Mouse (Mus musculus) ES-E14 (cell line): Measurements from ENCODE around the gene 1700025G04Rik. TPM values are rescaled to one million over a fixed set of nuclear protein-coding genes. Genes with fewer than 3 reads are reported as not detected.
A peak's percentile ranks its signal among the peaks of the same experiment; 100 is the strongest.

ENCODE experiments used
- DNase-seq: peaks from one replicate; pipeline ENCODE4 v3.0.0-alpha.2; 2013; ENCODE audit warnings: low read depth, low spot score
- H3K27ac ChIP-seq: 2 replicates; pipeline ENCODE4 v1.5.1; 2012; ENCODE audit warnings: low read depth, mild to moderate bottlenecking, low read length, moderate library complexity, mixed read lengths; ENCODE audit not compliant: poor library complexity, insufficient read depth, severe bottlenecking
- H3K36me3 ChIP-seq: 2 replicates; pipeline ENCODE4 v1.6.1; 2012; ENCODE audit warnings: mild to moderate bottlenecking, low read length, moderate library complexity, mixed read lengths; ENCODE audit not compliant: control insufficient read depth, poor library complexity, insufficient read depth, severe bottlenecking
- H3K4me1 ChIP-seq, 2 experiments: fragments of 150-350 bp in 1 of 2; sonication (generic) in 1 of 2; 2 replicates each; pipeline ENCODE4 v1.6.1; 2012; ENCODE audit warnings: low read length in 2 of 2, mild to moderate bottlenecking in 1 of 2, mixed read lengths in 1 of 2; ENCODE audit not compliant: control insufficient read depth in 2 of 2, insufficient read depth in 2 of 2, poor library complexity in 1 of 2
- H3K4me3 ChIP-seq, 2 experiments: fragments of 150-350 bp in 1 of 2; sonication (generic) in 1 of 2; 2 replicates each; pipeline ENCODE4 v1.5.1; 2012; ENCODE audit warnings: low read length in 2 of 2, low read depth in 1 of 2, mild to moderate bottlenecking in 1 of 2, mixed read lengths in 1 of 2; ENCODE audit not compliant: insufficient read depth in 1 of 2, poor library complexity in 1 of 2, severe bottlenecking in 1 of 2
- H3K9ac ChIP-seq: 2 replicates; pipeline ENCODE4 v1.6.1; 2012; ENCODE audit warnings: low read depth, mild to moderate bottlenecking, low read length, mixed read lengths; ENCODE audit not compliant: poor library complexity, insufficient read depth, severe bottlenecking
- H3K9me3 ChIP-seq: fragments of 150-350 bp; sonication (generic); 2 replicates; pipeline ENCODE4 v1.6.1; 2012; ENCODE audit warnings: low read depth, mild to moderate bottlenecking, low read length; ENCODE audit not compliant: control insufficient read depth, insufficient read depth
- CHD2 ChIP-seq: IDR thresholded peaks from 2 replicates; pipeline ENCODE4 v1.6.1; 2014; ENCODE audit warnings: mild to moderate bottlenecking, low read depth, low read length, inconsistent platforms
- HCFC1 ChIP-seq: IDR thresholded peaks from 2 replicates; pipeline ENCODE4 v1.6.1; 2012; ENCODE audit warnings: low read length, inconsistent platforms, borderline replicate concordance; ENCODE audit not compliant: insufficient read depth
- MAFK ChIP-seq: IDR thresholded peaks from 2 replicates; pipeline ENCODE4 v1.6.1; 2014; ENCODE audit warnings: mild to moderate bottlenecking, low read depth, low read length, inconsistent platforms; ENCODE audit not compliant: insufficient read depth
- ZC3H11A ChIP-seq: IDR thresholded peaks from 2 replicates; pipeline ENCODE4 v1.6.1; 2012; ENCODE audit warnings: low read depth, mild to moderate bottlenecking, inconsistent platforms, low read length, borderline replicate concordance
- ZNF384 ChIP-seq: IDR thresholded peaks from 2 replicates; pipeline ENCODE4 v1.6.1; 2012; ENCODE audit warnings: low read depth, low read length, inconsistent platforms
- in situ Hi-C, 2 experiments: fragments of 600-800 bp; cut with MboI; formaldehyde crosslinking; loops; one replicate each; pipeline ENCODE4 v1.15.1; 2025; ENCODE audit warnings: low sequenced_read_pairs in 2 of 2, inconsistent platforms in 1 of 2; ENCODE audit not compliant: unreplicated experiment in 2 of 2
- total RNA-seq: library from RNA; depleted of rRNA; stranded (reverse); fragments of 300-350 nt; gene quantifications from 2 replicates; pipeline ENCODE4 v1.2.3, GENCODE M21; 2012

The 1700025G04Rik gene
- total RNA-seq, 1 experiment = 2.1 TPM

DNA sequence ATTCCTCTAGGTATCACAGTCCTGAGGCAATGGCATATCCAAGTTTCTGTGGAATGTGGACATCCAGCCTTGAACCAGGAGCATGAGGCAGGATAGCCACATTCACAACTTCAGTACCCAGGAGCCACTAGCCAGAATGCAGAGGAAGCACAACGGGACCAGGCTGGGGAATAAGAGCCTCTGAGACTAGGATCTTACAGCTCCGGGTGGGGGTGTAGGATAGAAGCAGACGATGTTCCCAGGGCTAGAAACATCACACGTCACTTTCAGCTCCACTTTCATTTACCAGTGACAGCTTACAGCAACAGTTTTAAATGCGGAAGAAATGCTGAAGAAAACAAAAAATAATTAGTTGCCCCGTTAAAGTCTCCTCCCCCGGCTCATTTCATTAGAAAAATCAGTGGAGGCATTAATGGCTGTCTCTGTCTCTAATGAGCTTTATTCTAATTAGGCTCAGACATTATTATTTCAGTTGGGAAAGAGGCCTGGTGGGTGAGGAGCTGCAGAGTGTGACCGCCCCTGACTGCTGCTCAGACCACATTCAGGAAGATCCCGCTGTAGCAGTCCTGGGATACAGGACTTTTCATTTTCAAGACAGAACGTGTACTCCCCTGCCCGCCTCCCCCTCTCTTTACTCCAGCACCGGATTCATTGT, 189.1 kb downstream of the 1700025G04Rik start:
- no peaks in the 10 kb centered on the region for H3K36me3 ChIP-seq
- no peak for TF ChIP-seq ZNF384
- no peak for TF ChIP-seq MAFK
- in situ Hi-C loops = no loop called here
- H3K4me1 ChIP-seq = no peaks in the 10 kb centered on the region
- H3K9me3 ChIP-seq = no peaks in the 10 kb centered on the region
- no peak for DNase-seq
- no peak overlapping the region for H3K4me3 ChIP-seq
- no peak overlapping the region for H3K27ac ChIP-seq
- H3K9ac ChIP-seq = peak overlapping the region; percentile 22; the same call in 1 of the 2 replicates

DNA sequence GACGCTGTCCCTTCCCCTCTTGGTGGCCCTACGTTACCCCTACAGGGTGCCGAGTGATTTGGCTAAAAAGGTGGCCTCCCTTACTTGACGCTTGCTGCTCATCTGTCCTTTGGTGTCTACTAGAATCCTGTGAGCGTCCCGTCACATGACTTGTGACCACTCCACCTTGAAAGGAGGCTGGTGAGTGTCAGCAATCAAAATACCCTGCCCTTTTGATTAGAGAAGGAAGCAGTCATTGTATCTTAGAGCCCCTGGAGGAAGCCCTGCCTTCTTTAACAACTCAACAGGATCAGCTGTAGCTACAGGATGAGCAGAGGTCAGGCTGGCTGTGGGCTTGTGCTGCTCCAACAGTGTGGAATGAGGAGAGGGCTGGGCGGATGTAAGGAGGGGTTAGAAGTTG, 190.0 kb downstream of the 1700025G04Rik start:
- no peak for TF ChIP-seq HCFC1
- no peak for TF ChIP-seq CHD2
- no peak for TF ChIP-seq ZC3H11A

DNA sequence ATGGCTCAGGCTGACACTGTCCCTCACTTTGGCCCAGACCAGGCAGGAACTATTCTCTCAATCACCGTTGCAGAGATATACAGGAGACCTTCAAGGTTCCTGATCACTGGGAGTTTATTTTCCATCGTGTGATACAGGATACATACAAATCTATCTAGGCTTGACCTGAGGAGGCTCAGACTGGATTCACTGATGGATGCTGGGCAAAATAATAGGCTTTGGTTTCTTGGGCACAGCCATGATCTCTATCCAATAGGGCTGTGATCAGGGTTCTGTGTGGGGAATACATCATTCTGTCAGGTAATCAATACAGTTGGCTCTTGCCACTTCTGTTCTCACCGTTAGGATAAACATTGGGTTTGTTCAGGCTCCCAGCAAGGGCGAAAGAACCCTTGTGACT, 194.5 kb downstream of the 1700025G04Rik start:
- no peak overlapping the region for H3K4me3 ChIP-seq
- H3K36me3 ChIP-seq = no peaks in the 10 kb centered on the region
- no peaks in the 10 kb centered on the region for H3K9me3 ChIP-seq
- no peak for DNase-seq
- TF ChIP-seq MAFK (no peak), HCFC1 (no peak), CHD2 (no peak), ZNF384 (no peak), ZC3H11A (no peak)
- no peak overlapping the region for H3K27ac ChIP-seq
- in situ Hi-C loops = no loop called here
- H3K4me1 ChIP-seq = no peaks in the 10 kb centered on the region
- no peak overlapping the region for H3K9ac ChIP-seq

More for the DNA sequence above, 190.0 kb downstream of the 1700025G04Rik start:
- H3K9ac ChIP-seq = no peak overlapping the region
- H3K9me3 ChIP-seq = no peaks in the 10 kb centered on the region
- DNase-seq = no peak
- H3K4me1 ChIP-seq = no peaks in the 10 kb centered on the region
- H3K27ac ChIP-seq = no peak overlapping the region
- in situ Hi-C loops = no loop called here
- H3K4me3 ChIP-seq = no peak overlapping the region
- no peaks in the 10 kb centered on the region for H3K36me3 ChIP-seq

DNA sequence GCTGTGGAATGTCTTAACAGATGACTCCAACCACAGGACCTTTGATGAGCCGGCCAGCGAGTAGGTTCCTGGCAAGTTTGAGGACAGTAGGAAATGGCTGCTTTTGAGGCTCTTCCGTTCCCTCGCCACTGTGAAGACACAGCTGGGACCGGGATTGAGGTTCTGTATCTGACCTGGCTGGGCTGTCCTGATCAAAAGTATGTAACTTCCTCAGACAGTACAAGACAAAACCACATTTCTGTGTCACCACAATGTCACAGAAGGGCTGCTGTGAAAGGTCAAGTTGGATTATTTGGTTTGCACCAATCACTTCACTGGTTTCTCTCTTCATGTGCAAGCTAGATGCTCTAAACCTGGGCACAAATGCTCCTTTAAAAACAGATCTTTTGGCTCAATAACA, 195.9 kb downstream of the 1700025G04Rik start:
- no peaks in the 10 kb centered on the region for H3K4me1 ChIP-seq
- TF ChIP-seq ZNF384 = no peak
- no peak for TF ChIP-seq HCFC1
- TF ChIP-seq MAFK = no peak
- H3K36me3 ChIP-seq = no peaks in the 10 kb centered on the region
- H3K9me3 ChIP-seq = no peaks in the 10 kb centered on the region
- no peak for DNase-seq
- in situ Hi-C loops = no loop called here
- no peak overlapping the region for H3K27ac ChIP-seq
- H3K9ac ChIP-seq = no peak overlapping the region
- no peak overlapping the region for H3K4me3 ChIP-seq

DNA sequence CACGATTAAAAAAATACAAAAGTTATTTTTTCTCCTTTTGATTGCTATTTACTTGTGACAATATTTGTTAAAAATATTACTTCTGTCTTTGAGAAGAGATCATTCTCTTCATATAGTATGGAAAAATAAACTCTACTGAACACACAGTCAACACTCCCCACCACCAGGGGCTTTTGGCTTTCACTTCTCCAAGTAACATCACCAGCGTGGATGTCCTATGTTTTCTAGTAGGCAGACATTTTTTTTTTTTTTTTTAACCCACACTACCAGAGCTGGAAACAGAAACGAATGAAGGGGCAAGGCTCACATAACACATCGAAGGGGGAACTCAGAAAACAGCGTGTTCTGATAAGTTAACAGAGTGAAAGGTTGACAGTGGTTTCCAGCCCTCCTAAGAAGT, 197.9 kb downstream of the 1700025G04Rik start:
- Histone ChIP-seq H3K27ac (no peak overlapping the region), H3K9me3 (no peaks in the 10 kb centered on the region), H3K4me3 (no peak overlapping the region), H3K9ac (no peak overlapping the region), H3K4me1 (no peaks in the 10 kb centered on the region), H3K36me3 (no peaks in the 10 kb centered on the region)
- no peak for DNase-seq
- in situ Hi-C loops = no loop called here
- no peak for TF ChIP-seq CHD2
- TF ChIP-seq MAFK = no peak
- no peak for TF ChIP-seq HCFC1
